Mouse (Mus musculus): ENCODE data around the gene Tifa.

The Tifa gene

DNA sequence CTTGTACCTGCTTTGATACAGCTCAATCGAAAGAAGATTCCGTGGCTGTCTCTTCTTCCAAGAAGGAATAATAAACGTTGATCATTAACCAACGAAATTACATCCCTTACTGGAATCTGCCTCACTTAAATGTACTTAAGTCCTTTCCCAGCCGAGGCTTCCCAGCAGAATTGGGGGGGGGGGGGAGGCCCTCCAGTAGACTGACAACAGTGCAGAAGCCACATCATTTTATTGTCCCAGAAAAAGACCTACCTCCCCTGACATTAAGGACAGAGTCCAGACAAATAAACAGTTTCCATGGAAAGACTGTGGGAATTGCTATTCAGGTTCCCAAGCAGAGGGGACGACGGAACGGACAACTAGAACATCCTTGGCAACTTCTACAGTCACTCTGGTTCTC is 686 bp upstream of the Tifa start:
- DNase-seq: no peak

DNA sequence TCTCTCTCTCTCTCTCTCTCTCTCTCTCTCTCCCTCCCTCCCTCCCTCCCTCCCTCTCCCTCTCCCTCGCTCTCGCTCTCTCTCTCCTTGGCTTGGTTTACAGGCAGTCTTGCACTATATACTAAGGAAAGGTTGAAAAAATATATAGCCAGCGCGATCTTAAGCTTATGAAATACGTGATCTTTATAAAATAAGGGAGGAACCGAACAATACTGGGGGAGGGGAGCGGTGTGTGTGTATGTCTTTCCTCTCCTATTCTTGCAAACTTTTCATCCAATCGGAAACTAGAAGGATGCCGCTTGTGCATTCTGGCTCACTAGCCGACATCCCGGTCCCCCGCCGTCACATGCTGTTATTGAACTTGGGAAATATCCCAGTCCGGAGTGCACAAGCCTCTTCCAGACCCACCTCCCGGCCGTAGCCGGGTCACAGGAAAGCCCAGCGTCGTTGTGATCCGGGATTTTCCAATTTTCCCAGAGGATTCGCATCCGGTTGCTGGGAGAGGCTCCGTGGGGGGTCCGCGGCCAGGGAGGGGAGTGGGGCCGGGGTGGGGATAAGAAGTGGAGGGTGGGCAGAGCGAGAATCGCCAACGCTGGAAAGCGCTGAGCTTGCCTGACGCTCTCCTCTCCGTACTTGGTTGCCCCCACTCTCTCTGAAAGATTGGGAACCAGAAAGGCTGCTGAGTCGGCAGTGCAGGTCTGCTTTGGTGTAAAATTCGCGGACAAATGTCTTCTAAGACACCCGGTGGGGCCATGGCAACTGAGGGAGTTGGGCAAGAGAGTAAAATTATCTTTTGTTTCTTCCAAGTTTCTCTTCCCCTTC is 840 bp downstream of the Tifa start:
- DNase-seq: peak; percentile 42

DNA sequence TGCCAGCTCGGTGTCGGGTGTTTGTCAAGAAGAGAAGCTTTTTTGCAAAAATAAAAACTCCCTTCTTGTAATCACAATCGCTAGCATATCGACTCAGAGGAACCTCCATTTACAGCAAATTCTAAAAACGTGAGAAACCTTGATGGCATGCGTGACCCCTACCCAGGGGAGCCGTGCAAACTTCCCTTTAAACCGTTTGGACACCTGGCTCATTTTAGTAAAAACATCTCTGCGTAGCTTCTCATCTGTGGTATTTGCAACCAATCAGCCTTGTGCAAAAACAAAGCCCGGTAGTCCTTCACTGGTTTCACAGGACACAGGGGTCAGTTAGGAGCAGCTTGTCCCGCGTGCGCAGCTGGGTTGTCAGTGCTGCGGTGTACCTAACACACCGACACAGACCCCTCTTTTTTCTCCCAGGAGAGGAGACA is 1.5 kb downstream of the Tifa start:
- no peak for DNase-seq

DNA sequence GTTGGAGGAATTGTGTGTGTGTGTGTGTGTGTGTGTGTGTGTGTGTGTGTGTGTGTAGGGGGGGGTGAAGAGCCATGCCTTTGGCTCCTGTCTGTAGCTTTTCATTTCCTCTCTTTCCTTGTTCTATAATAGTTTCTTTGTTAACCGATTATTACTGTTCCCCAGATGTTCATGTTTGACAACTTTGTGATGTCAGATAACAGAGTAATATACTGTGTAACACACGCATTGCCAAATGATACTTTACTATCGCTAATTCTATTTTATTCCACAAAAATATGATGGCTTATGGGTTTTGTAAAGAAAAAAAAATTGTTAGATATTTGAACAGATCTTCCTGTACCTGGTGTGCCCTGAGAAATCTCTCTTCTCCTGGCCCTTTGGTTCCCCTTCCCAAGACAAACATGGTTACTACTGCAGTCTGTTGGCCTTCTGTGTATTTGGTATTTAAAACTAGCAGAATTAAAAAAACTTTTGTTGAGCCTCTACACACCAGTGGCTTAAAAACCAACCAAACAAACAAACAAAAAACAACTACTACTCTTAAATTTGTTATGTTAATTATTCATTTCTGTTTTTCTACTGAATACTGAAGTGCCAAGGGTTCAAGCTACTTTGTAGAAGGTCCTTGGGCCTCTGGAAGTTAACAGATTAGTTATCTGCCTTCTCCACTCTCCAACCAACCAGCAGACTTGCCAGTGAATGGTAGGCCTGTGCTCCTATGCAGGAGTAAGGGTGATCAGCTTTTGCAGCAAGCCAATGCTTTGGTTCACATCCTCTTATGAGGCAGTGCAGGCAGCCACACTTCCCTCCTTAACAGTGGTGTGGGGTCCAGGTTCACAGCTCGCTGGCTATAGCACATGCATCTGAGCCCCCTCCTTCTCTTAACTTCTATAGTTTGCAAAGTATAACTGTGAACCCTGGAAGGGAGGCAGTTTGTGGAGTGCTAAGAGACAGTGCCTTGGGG is 2.3 kb downstream of the Tifa start:
- no peak for DNase-seq

DNA sequence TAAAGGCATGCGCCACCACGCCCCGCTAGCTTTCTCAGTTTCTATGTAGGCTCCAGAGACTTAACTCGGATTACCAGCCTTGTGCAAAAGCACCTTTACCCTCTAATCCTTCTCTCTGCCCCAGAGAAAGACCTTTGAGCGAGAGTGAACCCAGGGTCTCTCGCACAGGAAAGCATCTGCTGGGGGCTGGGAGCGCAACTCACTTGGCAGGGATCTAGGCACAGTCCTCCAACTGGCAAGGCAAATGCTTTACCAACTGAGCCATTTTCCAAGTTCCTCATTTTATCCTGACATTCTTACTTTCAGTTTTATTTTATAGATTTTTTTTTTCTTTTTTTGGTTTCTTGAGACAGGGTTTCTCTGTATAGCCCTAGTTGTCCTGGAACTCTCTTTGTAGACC is 3.4 kb downstream of the Tifa start:
- peak; percentile 14 for DNase-seq

DNA sequence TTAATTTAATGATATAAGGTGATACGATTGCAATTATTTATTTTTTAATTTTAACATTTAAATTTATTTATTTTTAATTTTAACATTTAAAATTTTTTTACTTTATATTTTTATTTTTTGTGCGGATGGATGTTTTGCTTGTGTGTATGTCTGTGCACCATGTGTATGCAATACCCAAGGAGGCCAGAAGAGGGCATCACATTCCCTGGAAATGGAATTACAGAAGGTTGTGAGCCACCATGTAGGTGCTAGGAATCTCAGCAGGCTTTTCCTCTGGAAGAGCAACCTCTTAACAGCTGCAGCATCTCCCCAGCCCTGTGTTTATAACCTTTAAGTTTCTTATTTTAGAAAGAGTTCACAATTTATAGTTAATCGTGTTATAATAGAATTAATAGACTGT is 6.2 kb downstream of the Tifa start:
- no peak for DNase-seq

DNA sequence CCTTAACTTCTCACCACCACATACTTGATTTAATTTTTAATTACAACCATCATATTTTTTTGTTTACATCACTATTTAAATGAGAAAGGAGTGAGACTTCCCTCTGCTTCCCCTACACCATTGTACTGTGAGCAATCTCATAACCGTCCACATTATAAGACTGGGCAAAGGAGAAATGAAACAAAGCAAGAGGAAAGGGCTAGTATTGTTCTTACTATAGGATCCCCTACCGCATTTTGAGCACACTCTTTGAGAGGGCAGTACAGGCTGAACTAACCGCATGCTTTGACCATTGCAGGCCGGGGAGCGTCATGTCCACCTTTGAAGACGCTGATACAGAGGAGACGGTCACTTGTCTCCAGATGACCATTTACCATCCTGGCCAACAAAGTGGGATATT is 6.7 kb downstream of the Tifa start:
- no peak for DNase-seq

DNA sequence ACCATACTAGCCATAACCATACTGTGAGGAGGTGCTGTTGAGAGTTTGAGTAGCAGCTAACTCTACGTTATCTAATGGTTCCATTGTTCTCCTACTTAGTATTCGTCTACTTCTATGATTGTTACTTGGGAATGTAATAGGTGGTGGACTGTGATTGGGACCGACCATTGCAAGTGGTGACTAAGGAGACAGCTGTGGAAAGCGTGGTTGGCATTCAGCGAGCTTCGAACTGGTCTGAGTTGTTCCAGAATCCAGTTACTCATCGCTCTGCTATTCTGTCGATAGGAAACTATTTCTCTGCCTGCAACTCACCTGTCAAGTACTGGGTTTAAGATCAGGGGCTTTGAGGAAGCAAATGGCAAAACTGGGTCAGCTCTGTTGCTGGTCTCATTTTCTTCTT is 11.6 kb downstream of the Tifa start:
- no peak for DNase-seq

DNA sequence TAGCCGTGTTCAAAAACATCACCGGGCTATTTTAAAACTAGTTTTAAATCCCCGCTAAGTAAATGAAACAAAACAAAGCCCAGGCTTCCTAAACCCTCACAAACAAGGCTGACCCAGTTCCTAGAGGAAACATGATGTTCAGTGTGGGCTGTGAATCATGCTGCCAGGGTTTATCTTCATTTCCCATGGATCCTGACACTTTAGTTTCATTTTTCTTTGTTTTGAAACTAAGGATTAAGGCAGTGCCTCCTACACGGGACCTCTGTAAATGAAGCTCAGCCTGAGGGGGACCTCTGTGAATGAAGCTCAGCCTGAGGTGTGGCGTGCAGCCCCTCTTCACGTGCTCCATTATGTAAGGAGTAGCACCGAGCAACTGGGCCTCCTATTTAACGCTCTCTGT is 13.2 kb downstream of the Tifa start:
- DNase-seq: no peak

DNA sequence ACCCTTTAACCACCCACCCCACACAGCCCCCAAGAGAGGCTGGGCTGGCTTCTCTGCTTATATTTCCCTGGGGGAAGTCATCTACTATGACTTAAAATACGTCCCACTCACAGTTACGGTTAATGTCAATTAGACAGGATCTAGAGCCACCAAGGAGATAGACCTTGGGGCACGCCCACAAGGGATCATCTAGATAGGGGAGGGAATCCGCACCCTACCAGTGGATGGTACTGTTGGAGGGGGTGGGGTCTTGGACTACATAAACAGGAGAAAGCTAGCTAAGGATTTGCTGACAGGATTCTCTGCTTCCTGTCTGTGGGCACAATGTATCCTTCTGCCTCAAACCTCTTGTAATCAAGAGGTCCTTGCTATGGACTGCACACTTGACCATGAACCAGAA is 14.8 kb downstream of the Tifa start:
- DNase-seq: no peak

DNA sequence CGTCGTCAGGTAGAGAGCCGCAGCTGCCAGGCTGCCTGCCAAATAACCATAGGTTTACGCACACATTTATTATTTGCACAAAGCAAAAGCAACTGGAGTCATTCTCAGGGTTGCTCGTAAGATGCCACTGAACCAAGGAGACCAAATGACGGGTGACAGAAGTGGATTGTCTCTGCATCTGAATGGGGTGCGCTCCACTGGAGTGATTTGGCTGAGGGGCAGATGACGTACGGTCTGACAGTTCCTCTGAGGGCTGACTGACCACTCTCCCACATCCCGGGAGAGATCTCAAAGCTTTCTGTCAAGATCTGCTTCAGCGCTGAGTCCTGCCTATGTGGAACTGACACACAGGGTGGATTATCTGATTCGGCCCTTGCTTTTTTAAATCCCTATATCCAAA is 15.5 kb downstream of the Tifa start:
- no peak for DNase-seq

DNA sequence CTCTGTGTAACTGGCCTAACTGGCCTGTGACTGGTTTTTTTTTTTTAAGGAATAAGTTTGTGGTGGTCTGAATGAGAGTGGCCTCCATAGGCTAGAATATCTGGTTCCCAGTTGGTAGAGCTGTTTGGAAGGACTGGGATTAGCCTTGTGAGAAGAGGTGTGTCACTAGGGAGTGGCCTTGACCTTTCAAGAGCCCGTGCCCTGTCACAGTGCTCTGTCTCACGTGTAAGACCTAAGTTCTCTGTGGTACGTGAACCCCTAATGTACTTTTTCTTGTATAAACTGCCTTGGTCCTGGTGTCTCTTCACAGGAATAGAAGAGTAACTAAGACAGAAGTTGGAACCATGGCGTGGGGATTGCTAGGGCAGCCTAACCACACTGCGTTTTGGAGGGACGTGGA is 16.4 kb downstream of the Tifa start:
- DNase-seq: no peak

DNA sequence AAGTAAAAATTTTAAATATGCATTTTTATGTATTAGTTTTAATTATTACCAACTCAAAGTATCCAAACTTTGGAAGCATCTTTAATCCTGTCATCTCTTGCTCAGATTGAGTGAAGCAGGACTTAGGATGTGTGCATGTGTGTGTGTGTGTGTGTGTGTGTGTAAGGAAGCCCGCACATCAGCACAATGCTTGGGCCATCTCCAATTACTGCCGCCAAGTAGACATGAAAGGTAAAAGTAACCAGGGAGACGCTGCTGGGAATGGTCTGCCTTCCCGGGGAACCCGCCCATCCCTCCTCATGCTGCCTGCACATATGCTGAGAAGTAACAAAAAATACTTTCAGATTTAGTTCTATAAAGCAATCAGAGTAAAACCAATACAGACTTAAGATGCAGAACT is 18.2 kb downstream of the Tifa start:
- no peak for DNase-seq

DNA sequence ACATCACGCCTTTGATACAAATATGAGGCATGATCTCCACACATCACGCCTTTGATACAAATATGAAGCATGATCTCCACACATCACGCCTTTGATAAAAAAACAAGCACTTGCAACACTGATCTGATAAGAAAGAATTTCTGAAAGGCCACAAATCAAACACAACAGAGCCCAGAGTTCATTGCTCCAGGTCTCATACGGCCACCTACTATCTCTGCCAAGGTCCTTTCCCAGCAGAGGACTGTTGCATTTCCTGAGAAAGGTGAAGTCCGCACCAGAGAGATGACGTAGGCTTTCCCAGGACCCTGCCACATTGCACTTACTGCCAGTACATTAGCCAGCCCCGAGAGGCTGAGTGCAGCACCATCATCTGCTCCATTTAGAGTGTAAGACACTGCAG is 19.5 kb downstream of the Tifa start:
- DNase-seq: no peak

DNA sequence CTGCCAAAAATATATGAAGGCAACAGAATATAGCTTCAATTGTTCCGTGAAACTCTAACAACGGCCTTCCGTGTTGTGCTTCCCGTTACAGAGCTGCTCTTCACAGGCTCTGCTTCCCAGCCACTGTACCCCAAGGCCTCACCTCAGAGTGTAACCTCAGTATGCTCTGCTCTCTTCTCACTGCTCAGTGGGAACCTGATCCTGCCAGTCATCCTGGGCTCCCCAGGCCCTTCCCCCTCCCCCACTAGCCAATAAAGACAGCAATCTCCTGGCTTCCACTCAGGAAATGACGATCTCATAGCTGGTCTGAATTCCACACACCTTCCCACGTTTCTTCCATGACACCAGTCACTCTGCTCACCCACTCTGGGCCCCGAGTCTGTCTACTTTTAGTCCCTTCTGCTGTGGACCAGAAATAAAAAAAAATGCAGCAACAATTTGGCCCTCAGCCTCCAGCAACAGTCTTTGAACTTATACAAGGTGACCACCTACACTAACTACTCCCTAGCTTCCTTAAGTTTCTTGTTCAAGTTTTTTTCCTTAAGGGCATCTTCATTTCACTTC is 27.6 kb downstream of the Tifa start:
- DNase-seq: no peak

DNA sequence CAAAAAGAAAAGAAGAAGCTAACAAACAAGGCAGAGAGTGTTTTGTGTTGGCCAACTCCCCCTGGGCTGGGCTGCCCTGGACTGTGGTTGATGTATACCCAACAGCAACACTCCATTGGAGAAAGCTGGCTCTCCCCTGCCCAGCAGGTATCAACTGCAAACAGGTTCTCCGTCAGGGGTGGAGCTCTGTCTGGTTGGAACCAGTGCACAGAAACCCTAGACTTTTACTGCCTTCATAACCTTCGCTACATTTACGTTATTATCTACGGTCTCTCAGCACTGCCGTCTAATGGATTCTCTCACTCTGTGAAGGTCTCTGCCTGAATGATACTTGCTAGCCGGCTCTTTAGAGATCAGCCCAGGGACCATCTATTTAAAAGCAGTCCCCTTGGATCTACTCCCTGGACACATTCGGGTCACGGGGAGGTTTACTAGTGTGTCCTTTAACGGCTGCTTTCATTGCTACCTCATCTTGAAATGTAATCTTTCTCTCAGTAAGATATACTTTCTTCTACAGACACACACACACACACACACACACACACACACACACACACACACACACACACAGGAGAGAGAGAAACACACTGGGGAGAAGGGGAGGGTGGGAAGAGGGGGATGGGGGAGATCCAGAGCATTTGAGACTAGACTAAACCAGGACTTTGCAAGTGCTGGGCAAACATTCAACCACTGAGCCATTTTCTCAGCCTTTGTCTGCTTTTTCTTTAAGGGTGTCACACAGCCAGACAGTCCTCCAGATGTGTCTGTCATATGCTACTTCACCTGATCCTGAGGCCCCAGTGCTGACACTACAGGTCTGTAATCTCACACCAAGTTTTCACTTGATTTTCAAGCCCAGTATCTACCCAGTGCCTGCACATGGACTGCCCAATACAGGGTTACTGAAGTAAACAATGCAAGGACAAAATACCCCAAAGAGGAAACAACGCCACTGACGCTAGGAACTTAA is 29.4 kb downstream of the Tifa start:
- no peak for DNase-seq

DNA sequence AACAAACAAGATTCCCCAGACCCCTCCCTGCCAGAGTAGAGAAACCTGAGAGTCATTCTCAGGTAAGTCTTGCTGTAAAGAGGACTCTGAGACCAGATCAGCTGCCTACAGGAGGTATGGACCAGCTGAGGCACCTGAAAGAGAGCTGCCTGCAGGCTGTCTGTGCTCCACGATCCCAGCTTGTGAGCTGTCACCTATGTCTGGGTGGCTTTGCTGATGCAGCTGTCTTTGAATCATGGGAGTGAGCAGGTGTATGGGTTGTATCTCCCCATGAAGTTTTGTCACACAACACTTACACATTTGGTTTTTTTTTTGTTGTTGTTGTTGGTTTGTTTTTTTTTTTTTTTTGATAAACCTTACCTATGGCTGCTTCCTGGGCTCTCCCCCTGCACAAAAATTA is 30.8 kb downstream of the Tifa start:
- no peak for DNase-seq

DNA sequence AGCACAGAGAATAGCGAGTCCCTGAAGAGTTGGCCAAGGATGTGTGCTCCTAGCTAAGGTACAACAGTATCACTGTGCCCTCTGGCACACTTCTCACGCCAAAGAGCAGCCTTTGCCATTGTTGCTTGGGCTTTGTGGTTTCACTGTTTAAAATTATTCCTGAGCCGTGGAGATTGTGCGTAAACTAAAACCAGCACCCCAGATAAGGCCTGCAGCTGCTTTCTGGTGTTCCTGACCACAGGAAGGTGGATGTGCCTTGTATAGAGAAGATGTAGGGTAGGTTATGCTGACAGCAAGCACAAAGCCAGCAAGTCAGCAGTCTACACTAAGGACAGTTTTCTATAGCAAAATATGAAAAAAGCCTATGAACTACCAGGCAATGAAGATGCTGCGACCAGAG is 31.6 kb downstream of the Tifa start:
- DNase-seq: no peak

DNA sequence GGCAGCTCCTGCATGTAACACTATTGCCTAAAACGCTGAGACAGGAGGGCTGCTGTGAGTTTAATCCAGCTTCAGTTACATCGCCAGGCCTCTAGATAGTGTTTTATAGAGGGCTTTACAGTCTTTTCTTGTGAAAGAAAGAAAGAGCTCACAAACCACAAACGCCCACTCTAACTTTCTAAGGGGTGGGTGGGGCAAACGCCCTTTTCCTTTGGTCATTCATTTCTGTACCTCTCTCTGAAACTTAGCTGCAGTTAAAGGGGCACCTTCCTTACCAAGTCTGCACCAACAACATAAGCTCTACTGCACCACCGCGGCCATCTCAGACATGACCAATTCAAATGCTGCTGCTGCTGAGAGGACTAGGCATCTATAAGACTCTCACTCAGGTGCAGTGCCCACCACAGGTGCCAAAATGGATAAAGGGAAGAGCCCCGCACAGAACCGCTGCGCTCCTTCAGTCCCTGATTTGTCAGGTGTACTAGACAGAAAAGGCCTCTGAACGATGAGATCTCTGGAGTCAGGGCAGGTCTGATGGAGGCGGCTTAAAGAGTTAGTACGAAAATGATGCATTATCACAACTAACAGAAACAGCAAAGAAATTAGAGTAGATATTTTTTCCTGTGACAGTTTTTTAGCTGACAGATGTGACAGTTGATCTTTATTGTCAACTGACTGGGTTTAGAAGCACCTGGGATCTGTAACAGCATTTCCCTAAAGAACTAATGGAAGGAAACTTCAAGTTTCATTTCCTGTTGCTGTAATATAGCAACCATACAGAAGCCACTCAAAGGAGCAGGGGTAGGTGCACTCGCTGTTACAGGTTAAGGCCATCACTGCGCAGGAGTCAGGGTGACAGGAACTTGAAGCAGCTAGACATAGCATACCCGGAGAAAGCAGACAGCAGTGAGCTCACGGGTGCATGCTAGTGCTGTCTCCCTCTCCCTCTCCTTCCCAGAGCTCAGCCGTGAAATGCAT is 34.6 kb downstream of the Tifa start:
- no peak for DNase-seq

DNA sequence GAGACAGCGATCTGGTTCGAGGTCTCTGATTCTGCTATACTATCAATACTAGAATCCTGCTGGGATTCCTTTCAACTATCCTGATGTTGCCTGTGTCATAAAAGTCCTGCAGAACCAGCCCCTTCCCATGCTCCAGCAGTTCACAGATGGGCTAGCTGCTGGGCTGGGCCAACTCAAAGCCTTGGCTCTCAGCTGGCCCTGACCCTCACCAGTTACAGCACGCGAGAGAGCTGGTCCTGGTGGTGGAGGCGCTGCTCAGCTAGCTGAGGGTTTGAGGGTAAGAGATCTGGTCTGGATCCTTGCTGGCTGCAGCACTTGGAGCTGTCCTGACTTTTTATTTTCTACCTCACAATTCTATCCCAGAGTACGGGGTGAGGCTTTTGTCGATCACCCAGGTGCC is 36.9 kb downstream of the Tifa start:
- no peak for DNase-seq

DNA sequence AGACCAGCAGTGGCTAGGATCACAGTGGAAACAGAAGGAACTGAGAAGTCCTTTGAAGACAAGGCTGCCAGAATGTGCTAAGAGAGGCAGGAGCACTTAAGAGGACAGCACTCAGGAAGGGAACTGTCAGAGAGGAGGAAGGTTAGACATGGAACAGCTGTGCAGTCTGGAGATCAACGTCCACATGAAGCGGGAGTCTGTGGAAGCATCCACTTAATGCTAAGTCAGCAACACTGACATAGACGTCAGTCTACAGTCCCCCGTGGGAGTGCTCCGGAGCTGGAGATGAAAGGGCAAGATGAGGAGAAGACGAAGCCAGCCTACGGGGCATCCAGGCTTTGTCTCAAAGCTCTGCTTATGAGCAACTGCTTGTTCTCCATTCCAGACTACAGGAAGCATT is 37.5 kb downstream of the Tifa start:
- peak; percentile 25 for DNase-seq

Data from kidney, adult 18-20 months (tissue).